Mouse (Mus musculus): Measurements from ENCODE around the gene Nek11. TPM values are rescaled to one million over a fixed set of nuclear protein-coding genes. Genes with fewer than 3 reads are reported as not detected.

Nek11 gene
- polyA plus RNA-seq, 1 experiment from 2014 or later, result 0.95 TPM

DNA sequence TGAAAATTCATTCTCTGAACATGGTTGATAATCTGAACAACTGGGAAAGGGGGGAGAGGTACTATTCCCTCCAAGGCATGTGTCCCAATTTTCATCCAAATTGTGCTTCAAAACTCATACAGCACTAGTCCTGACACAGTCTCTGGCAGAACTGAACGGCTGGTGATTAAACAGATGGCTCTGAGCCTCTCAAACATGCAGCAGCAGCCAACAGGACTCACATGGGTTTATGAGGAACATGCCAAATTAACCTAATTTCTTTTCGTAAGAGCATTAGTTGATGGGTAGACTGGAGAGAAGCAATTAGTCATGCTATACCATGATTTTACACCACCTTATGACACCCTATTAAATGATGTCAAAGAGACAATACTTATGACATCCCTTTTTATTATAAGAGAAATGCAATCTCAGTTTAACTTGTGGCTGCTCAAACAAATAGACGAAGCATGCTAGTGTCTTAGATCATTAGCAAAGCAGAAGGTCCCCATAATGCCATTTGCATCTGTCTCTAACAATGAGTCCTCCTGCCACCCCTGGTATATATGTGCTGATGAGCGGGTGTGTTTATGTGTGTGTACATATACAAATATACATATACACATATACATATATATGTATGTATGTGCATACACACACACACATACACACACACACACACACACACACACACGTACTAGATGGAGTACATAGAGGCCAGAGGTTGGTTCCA is 31.6 kb downstream of the Nek11 start:
- H3K27me3 ChIP-seq (ENCODE audit: insufficient read depth, low read length), result no peaks in the 10 kb centered on the region
- no peak overlapping the region for H3K4me3 ChIP-seq (replicated peaks; ENCODE audit: low read depth, low read length)
- WGBS, result 84% methylated on average over 5 of the region's 5 CpGs
- no peak for TF ChIP-seq CTCF (IDR thresholded peaks at IDR 0.05; ENCODE audit: low read depth)
- no peak for DNase-seq (ENCODE audit: low spot score)
- no peak for ATAC-seq (replicated peaks; ENCODE audit: low FRiP score, low read depth)
- H3K9ac ChIP-seq (ENCODE audit: low read depth, low read length), result no peak overlapping the region
- H3K9me3 ChIP-seq (replicated peaks; ENCODE audit: low read length), result no peaks in the 10 kb centered on the region
- no peaks in the 10 kb centered on the region for H3K4me1 ChIP-seq (replicated peaks; ENCODE audit: insufficient read depth, low read length)
- no peaks in the 10 kb centered on the region for H3K36me3 ChIP-seq (ENCODE audit: insufficient read depth, low read length)
- no peak overlapping the region for H3K27ac ChIP-seq
- H3K4me2 ChIP-seq (ENCODE audit: low read length), result no peak overlapping the region

GRCm38 (mm10) chr9:105362181-105362580 is 33.1 kb downstream of the Nek11 start:
- Histone ChIP-seq H3K27me3 (ENCODE audit: insufficient read depth, low read length) (no peaks in the 10 kb centered on the region), H3K27ac (no peak overlapping the region), H3K4me3 (replicated peaks; ENCODE audit: low read depth, low read length) (no peak overlapping the region), H3K4me2 (ENCODE audit: low read length) (no peak overlapping the region), H3K9me3 (replicated peaks; ENCODE audit: low read length) (no peaks in the 10 kb centered on the region), H3K9ac (ENCODE audit: low read depth, low read length) (no peak overlapping the region), H3K4me1 (replicated peaks; ENCODE audit: insufficient read depth, low read length) (no peaks in the 10 kb centered on the region), H3K36me3 (ENCODE audit: insufficient read depth, low read length) (no peaks in the 10 kb centered on the region)
- TF ChIP-seq CTCF (IDR thresholded peaks at IDR 0.05; ENCODE audit: low read depth), result no peak
- 79% methylated on average over 2 of the region's 2 CpGs for WGBS
- no peak for DNase-seq (ENCODE audit: low spot score)
- ATAC-seq (replicated peaks; ENCODE audit: low FRiP score, low read depth), result no peak

- no peak overlapping the region for H3K27ac ChIP-seq
- ATAC-seq (replicated peaks; ENCODE audit: low FRiP score, low read depth) (no peak), DNase-seq (ENCODE audit: low spot score) (no peak)
- H3K4me1 ChIP-seq (replicated peaks; ENCODE audit: insufficient read depth, low read length), result no peaks in the 10 kb centered on the region
- H3K4me2 ChIP-seq (ENCODE audit: low read length), result no peak overlapping the region
- H3K4me3 ChIP-seq (replicated peaks; ENCODE audit: low read depth, low read length), result no peak overlapping the region
- no peaks in the 10 kb centered on the region for H3K9me3 ChIP-seq (replicated peaks; ENCODE audit: low read length)
- TF ChIP-seq CTCF (IDR thresholded peaks at IDR 0.05; ENCODE audit: low read depth), result no peak
- WGBS, result 65% methylated on average over 5 of the region's 5 CpGs
- no peak overlapping the region for H3K9ac ChIP-seq (ENCODE audit: low read depth, low read length)
- H3K27me3 ChIP-seq (ENCODE audit: insufficient read depth, low read length), result no peaks in the 10 kb centered on the region
- no peaks in the 10 kb centered on the region for H3K36me3 ChIP-seq (ENCODE audit: insufficient read depth, low read length)
Measured at GRCm38 (mm10) chr9:105349034-105349433, 46.3 kb downstream of the Nek11 start.

- DNase-seq (ENCODE audit: low spot score), result no peak
- no peak for TF ChIP-seq CTCF (IDR thresholded peaks at IDR 0.05; ENCODE audit: low read depth)
- WGBS, result 74% methylated on average over 10 of the region's 10 CpGs
Measured at GRCm38 (mm10) chr9:105348242-105349031, 46.9 kb downstream of the Nek11 start.

GRCm38 (mm10) chr9:105342994-105343656 is 52.2 kb downstream of the Nek11 start:
- WGBS, result 64% methylated on average over 10 of the region's 10 CpGs
- no peak for ATAC-seq (replicated peaks; ENCODE audit: low FRiP score, low read depth)
- H3K4me3 ChIP-seq (replicated peaks; ENCODE audit: low read depth, low read length), result no peak overlapping the region
- H3K27me3 ChIP-seq (ENCODE audit: insufficient read depth, low read length), result no peaks in the 10 kb centered on the region
- H3K4me1 ChIP-seq (replicated peaks; ENCODE audit: insufficient read depth, low read length), result no peaks in the 10 kb centered on the region
- H3K9me3 ChIP-seq (replicated peaks; ENCODE audit: low read length), result no peaks in the 10 kb centered on the region
- no peaks in the 10 kb centered on the region for H3K36me3 ChIP-seq (ENCODE audit: insufficient read depth, low read length)
- H3K4me2 ChIP-seq (ENCODE audit: low read length), result no peak overlapping the region
- TF ChIP-seq CTCF (IDR thresholded peaks at IDR 0.05; ENCODE audit: low read depth), result no peak
- no peak overlapping the region for H3K27ac ChIP-seq
- H3K9ac ChIP-seq (ENCODE audit: low read depth, low read length), result no peak overlapping the region
- no peak for DNase-seq (ENCODE audit: low spot score)

More at GRCm38 (mm10) chr9:105348242-105349031, 46.9 kb downstream of the Nek11 start:
- no peak overlapping the region for H3K9ac ChIP-seq (ENCODE audit: low read depth, low read length)
- no peak overlapping the region for H3K27ac ChIP-seq
- H3K4me3 ChIP-seq (replicated peaks; ENCODE audit: low read depth, low read length), result no peak overlapping the region
- H3K4me1 ChIP-seq (replicated peaks; ENCODE audit: insufficient read depth, low read length), result no peaks in the 10 kb centered on the region
- H3K9me3 ChIP-seq (replicated peaks; ENCODE audit: low read length), result no peaks in the 10 kb centered on the region
- H3K36me3 ChIP-seq (ENCODE audit: insufficient read depth, low read length), result no peaks in the 10 kb centered on the region
- ATAC-seq (replicated peaks; ENCODE audit: low FRiP score, low read depth), result no peak
- no peaks in the 10 kb centered on the region for H3K27me3 ChIP-seq (ENCODE audit: insufficient read depth, low read length)
- H3K4me2 ChIP-seq (ENCODE audit: low read length), result no peak overlapping the region

DNA sequence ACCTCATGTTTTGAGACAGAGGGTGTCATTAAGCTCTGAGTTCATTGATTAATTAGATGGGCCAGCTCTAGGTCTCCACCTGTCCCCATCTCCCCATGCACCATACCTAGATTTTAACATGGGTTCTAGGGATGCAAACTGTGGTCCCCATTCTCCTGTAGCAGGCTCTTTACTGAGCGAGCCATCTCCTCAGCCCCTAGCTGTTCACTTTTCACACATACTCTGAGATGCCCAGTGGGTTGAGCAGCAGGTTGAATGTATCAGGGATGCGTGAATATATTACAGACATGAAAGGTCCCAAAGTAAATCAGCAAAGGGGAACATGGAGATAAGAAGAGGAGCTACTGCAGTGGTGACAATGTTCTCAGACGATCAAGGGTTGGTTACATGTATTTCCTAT is 52.8 kb downstream of the Nek11 start:
- no peak for ATAC-seq (replicated peaks; ENCODE audit: low FRiP score, low read depth)
- Histone ChIP-seq H3K27me3 (ENCODE audit: insufficient read depth, low read length) (no peaks in the 10 kb centered on the region), H3K4me3 (replicated peaks; ENCODE audit: low read depth, low read length) (no peak overlapping the region), H3K9me3 (replicated peaks; ENCODE audit: low read length) (no peaks in the 10 kb centered on the region), H3K9ac (ENCODE audit: low read depth, low read length) (no peak overlapping the region), H3K36me3 (ENCODE audit: insufficient read depth, low read length) (no peaks in the 10 kb centered on the region), H3K27ac (no peak overlapping the region), H3K4me1 (replicated peaks; ENCODE audit: insufficient read depth, low read length) (no peaks in the 10 kb centered on the region), H3K4me2 (ENCODE audit: low read length) (no peak overlapping the region)
- TF ChIP-seq CTCF (IDR thresholded peaks at IDR 0.05; ENCODE audit: low read depth), result no peak
- WGBS, result 88% methylated on average over 3 of the region's 3 CpGs
- DNase-seq (ENCODE audit: low spot score), result no peak
